Mouse (Mus musculus): ENCODE data around the gene Tcp11l1.

The Tcp11l1 gene

DNA sequence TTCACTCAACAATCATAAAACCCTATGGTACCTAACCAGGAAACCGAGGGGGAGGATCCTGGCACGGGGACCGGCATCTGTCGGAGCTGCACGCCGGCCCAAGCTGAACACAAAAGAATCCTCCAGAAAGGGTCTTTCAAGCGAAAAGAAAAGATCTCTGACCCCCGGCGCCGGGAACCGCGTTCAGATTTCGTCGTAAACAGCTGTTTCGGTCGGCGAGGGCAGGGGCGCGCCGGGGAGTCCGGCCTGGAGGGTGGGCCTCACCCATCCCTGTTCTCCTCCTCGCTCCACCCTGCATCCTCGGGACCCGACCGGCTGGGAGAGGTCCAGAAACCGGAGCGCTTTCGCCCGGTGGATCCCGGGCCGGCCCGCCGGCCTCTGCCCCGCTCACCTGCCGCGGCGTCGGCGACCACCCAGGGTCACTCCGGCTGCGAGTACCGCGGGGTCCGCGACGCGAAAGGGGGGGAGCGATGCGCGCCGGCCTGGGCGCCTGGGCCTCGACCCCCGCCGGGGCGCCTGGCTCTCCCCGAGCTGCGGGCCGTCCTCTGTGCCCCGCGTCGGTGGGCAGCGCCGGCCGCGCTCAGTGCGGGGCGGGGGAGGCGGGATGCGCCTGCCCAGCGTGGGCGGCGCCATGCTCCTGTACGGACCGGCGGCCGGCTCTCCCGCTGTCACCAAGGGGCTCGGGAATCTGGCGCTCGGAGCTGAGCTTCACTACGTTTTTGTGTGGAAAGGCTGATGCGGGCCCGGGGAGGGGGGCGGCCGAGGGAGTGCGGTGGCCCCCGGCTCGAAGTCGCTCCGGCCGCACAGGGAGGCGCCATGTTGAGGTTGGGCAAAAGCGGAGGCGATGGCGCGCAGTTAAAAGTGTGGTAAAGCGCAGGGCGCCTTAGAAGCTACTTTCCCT is at the start of gene Tcp11l1:
TSS of gene Tcp11l1 (minus strand) at position 585 of the 901 bp plus-strand sequence.
- peak; percentile 55 for DNase-seq (ENCODE audit: low read depth)

- peak; percentile 75 for DNase-seq (ENCODE audit: low read depth)
These were observed 38.6 kb upstream of the Tcp11l1 start for GRCm38 (mm10) chr2:104750611-104751010.

- no peak for DNase-seq (ENCODE audit: low read depth)
These were observed 36.7 kb upstream of the Tcp11l1 start for GRCm38 (mm10) chr2:104748652-104749183.

GRCm38 (mm10) chr2:104746251-104746650 is 34.3 kb upstream of the Tcp11l1 start:
- peak; percentile 32 for DNase-seq (ENCODE audit: low read depth)

GRCm38 (mm10) chr2:104743971-104744370 is 32.0 kb upstream of the Tcp11l1 start:
- no peak for DNase-seq (ENCODE audit: low read depth)

GRCm38 (mm10) chr2:104743160-104743559 is 31.2 kb upstream of the Tcp11l1 start:
- DNase-seq (ENCODE audit: low read depth) = no peak

DNA sequence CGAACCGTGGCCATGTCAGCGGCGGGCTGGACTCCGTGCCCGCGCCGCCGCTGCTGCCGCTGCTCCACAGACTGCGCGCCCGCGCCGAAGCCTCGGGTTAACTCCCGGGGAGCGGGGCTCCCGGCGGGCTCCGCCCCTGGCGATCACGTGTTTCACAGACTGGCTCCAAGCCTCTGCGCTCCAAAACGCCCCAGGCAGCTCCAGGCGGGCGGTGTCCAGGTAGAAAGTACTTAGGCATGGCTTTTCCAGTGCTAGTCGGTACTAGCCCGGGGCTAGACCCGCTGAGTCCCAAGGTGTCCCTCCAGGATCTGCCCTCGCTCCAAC is 30.7 kb upstream of the Tcp11l1 start, which contains the start of gene Depdc7:
TSS of gene Depdc7 (minus strand) at position 138 of the 324 bp plus-strand sequence.
- DNase-seq (ENCODE audit: low read depth) = peak; percentile 75

GRCm38 (mm10) chr2:104741896-104742740 is 30.1 kb upstream of the Tcp11l1 start:
- DNase-seq (ENCODE audit: low read depth) = no peak

DNA sequence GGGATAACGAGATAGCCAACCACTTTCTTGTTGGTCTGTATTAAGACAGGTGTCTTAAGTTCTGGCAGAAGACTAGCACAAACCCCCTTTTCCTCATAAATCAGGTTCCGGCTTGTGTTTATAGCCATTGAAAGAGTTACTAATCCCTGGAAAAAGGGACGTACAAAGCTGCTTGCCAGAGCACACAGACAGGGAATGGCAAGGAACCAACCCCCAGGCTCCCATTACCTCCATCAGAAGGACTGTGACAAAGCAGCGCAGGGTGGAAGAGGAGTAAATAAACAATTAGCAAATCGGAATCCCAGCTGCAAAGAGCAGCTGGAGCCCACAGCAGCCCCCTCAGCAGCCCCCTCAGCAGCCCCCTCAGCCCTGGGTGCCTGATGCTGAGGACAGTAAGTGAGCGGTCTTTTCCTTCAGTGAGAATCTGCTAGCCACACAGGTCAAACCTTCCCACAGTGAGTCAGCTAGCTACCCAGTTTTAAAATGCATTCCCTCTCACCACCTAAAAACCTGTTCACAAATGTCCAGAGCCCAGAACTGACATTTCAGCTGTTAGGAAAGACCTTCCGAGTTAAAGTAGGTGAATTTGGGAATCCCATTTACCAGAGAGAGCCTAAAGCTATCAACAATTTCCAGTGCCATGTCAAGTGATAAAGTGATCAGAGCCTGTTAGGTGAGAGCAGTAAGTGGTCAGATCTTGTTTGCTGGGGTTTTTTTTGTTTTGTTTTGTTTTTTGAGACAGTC is 29.2 kb upstream of the Tcp11l1 start:
- DNase-seq (ENCODE audit: low read depth) = no peak

DNA sequence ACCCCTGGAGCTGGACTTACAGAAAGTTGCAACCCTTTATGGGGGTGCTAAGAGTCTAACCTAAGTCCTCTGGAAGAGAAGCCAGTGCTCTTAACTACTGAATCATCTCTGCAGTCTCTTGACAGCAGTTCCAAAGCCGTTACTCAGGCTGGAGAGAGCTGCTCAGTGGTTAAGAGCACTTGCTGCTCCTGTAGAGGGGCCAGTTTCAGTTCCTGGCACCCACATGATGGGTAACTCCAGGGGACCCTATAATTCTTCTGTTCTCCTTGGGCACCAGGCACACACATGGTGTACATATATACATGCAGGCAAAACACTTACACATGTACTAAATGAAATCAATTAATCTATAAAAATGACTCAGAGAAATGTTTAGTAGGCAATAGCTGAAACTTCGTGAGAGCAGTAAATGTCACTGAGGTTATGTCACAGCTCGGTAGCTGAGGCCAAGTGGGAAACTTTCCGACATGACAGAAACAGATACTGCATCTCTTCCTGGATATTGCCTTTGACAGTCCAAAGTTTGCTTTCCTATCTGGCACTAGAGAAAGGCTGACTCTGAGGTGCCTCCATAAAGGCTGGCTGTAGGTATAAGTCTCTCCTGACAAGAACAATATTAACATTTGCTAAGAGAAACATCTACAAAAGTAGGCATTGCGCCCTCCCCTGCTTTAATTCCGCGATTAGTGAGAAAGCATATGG is 28.4 kb upstream of the Tcp11l1 start:
- DNase-seq (ENCODE audit: low read depth) = no peak

DNA sequence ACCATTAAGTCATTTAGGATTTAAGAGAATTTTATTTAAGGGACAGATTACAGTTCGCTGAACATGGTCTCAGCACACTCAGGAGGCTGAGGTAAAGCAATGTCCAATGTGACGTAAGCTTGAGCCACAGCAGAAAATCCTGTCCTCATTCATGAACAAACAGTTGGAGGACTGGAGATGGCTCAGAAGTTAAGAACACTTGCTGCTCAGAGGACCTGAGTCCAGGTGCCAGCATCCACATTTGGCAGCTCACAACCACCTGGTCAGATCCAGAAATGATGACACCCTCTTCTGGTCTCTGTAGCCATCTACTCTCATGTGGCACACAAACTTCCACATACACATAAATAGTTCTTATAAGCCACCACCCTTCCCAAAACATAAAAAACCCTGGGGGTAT is 27.7 kb upstream of the Tcp11l1 start:
- no peak for DNase-seq (ENCODE audit: low read depth)

DNA sequence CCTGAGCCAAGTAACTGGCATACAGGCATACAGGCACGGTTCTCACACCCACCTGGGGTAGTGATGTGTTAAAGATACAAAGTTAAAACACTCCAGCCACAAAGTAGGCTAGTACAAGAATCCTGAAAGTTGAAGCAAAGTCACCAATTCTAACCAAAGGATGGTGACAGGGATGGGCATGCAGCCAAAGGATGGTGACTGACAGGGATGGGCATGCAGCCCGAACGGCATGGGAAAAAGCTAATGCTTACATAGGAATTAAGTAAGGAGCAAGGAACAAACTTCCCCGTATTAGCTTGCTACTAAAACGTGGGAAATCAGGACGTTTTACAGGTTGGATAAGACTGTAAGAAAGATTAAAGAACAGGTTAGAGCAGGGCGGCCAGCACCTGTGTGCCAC is 24.3 kb upstream of the Tcp11l1 start:
- DNase-seq (ENCODE audit: low read depth) = no peak

GRCm38 (mm10) chr2:104732562-104733256 is 20.7 kb upstream of the Tcp11l1 start:
- peak; percentile 34 for DNase-seq (ENCODE audit: low read depth)

DNA sequence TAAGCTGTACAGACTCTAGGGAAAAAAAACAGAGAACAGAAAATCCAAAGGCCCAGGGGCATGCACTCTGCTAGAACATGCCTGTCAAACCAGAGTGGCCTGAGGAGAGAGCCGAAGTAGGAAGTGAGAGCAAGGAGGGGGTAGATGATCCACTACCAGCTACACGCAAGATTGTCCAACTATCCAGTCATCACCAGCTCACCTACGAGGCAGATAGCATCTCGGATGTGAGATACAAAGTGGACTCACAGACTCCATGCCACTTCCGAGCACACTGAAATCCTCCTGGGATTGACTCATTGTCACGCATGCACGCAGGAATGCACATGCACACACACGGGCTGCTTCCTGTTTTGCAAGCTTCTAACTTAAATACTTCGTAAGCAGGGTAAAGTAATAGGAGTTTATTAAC is 20.1 kb upstream of the Tcp11l1 start:
- DNase-seq (ENCODE audit: low read depth) = peak; percentile 63

DNA sequence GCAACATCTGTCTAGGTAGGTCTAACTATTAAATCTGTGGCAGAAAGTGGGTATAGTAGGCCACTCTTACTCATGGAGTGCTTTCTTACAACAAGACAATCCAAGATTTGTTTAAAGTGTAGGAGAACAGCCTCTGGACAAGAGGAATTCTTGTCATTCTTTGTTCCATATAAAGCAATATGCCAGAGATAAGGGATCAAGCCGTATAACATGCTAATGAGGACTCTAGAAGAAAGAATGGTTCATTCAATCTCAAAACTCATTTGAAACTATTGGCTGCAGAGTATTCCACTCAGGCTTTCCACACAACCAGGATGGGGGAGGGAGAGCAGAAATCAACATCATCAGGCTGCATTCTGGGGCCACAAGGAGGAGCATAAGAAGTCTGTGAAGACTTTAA is 15.4 kb upstream of the Tcp11l1 start:
- no peak for DNase-seq (ENCODE audit: low read depth)

DNA sequence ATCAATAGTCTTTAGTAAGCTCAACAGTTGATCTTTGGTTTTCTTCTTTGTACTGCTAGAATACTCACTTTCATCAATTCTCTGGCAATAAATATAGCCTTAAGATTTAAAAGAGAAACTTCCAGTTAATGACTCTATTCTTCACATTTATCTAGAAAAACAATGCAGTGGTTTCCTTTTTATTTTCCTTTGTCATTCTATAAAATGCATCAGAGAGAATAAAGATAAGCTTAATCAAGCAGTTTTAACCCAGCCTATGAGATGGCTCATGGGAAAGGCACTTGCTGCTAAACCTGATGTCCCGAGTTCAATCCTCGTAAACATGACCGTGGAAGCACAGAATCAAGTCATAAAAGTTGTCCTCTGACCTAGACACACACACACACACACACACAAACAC is 10.1 kb upstream of the Tcp11l1 start:
- DNase-seq (ENCODE audit: low read depth) = no peak

DNA sequence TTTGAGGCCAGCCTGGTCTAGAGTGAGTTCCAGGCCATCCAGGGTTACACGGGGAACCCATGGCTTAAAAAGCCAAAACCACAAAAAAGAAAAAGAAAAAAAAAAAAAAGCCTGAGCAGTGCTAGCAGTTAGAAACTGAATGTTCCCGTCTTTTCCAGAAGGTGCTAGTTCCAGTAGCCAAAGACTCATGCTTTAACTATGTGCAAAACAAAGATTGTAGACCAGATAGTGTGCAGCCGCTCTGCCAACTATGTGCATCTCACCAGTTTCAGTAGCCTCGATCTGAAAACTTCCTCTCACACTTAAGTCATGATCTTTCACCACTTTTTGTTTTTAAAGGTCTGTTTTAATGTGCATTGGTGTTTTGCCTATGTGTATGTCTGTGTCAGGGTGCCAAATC is 5.9 kb upstream of the Tcp11l1 start:
- DNase-seq (ENCODE audit: low read depth) = peak; percentile 8

DNA sequence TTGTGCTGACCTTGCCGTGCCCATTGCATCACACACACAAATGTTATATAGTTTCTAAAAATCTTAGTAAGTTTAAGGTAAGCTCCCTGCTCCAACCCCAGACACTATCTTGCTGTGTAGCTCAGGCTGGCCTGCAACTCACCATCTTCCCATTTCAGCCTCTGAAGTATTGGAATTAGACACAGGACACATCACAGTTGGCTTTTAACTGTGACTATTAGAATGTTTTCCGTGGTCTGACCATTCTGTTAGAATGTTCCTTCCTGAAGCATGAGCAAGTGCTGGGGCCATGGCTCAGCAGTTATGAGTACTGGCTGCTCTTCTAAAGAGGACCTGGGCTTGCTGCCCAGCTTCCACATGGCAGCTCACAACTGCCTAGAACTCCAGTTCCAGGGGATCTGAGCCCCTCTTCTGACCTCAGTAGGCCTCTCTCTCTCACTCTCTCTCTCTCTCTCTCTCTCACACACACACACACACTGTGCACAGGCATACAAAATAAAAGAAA is 5.3 kb upstream of the Tcp11l1 start:
- peak; percentile 70 for DNase-seq (ENCODE audit: low read depth)

DNA sequence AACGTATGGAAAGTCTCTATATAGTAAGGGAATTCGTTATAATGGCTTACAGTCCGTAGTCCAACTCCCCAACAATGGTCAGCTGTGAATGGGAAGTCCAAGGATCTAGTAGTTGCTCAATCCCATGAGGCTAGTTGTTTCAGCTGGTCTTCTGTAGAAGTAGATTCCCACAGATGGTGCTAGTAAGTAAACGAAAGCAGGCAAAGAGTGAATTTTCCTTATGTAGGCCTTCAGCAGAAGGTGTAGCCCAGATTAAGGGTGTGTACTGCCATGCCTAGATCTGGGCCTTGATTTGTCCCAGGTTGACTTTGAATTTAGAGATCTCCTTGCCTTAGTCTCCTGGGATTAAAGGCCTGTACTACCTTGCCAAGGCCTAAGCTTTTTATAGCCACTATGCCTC is 4.3 kb upstream of the Tcp11l1 start, which contains the start of gene Pin1rt1:
TSS of gene Pin1rt1 (minus strand) at position 101 of the 400 bp plus-strand sequence.
- no peak for DNase-seq (ENCODE audit: low read depth)

- DNase-seq (ENCODE audit: low read depth) = no peak
These were observed 2.3 kb upstream of the Tcp11l1 start for GRCm38 (mm10) chr2:104714254-104714691.
